Mouse (Mus musculus) MEL (cell line): ENCODE measurements at regions not wholly inside any gene's neighbourhood (a gene's known extent, or its start where the extent isn't known, plus 50 kb on each side); places are given as distances from the start of the nearest gene placed in this dataset.

Source experiments
- BHLHE40 ChIP-seq: IDR thresholded peaks from 2 replicates; pipeline ENCODE4 v1.6.1; 2012; ENCODE audit warnings: low read depth, mild to moderate bottlenecking, inconsistent platforms, low read length, improper control_type of control experiment, borderline replicate concordance
- CTCF ChIP-seq, 3 experiments: IDR thresholded peaks in 2 of 3; conservative IDR thresholded peaks in 1 of 3; 2 replicates each; pipeline ENCODE4 v1.5.1; 2011 to 2012; ENCODE audit warnings: low read length in 3 of 3, low read depth in 2 of 3, mild to moderate bottlenecking in 2 of 3, improper control_type of control experiment in 1 of 3, inconsistent platforms in 1 of 3, mixed read lengths in 1 of 3, moderate library complexity in 1 of 3; ENCODE audit not compliant: control insufficient read depth in 1 of 3, insufficient read depth in 1 of 3, poor library complexity in 1 of 3, severe bottlenecking in 1 of 3
- ETS1 ChIP-seq: IDR thresholded peaks from 2 replicates; pipeline ENCODE4 v1.6.1; 2012; ENCODE audit warnings: low read depth, mild to moderate bottlenecking, inconsistent platforms, low read length, improper control_type of control experiment, moderate library complexity
- HCFC1 ChIP-seq: IDR thresholded peaks from 2 replicates; pipeline ENCODE4 v1.6.1; 2012; ENCODE audit warnings: low read depth, mild to moderate bottlenecking, inconsistent platforms, low read length, improper control_type of control experiment, moderate library complexity
- POLR2A ChIP-seq, 2 experiments: IDR thresholded peaks; 2 replicates each; pipeline ENCODE4 v1.6.1; 2011 to 2012; ENCODE audit warnings: low read length in 2 of 2, mild to moderate bottlenecking in 2 of 2, control low read depth in 1 of 2, improper control_type of control experiment in 1 of 2, low read depth in 1 of 2, moderate library complexity in 1 of 2; ENCODE audit not compliant: control insufficient read depth in 1 of 2, insufficient read depth in 1 of 2, poor library complexity in 1 of 2
- POLR2AphosphoS2 ChIP-seq: IDR thresholded peaks from 2 replicates; pipeline ENCODE4 v1.6.1; 2011; ENCODE audit warnings: low read length, improper control_type of control experiment
- TAL1 ChIP-seq: IDR thresholded peaks from 2 replicates; pipeline ENCODE4 v1.6.1; 2012; ENCODE audit warnings: mild to moderate bottlenecking, inconsistent platforms, low read length, moderate library complexity, mixed read lengths
- USF2 ChIP-seq, 2 experiments: IDR thresholded peaks; 2 replicates each; pipeline ENCODE4 v1.6.1; 2011 to 2012; ENCODE audit warnings: improper control_type of control experiment in 2 of 2, low read length in 2 of 2, borderline replicate concordance in 1 of 2, inconsistent platforms in 1 of 2, low read depth in 1 of 2, mild to moderate bottlenecking in 1 of 2; ENCODE audit not compliant: insufficient read depth in 1 of 2
- ZC3H11A ChIP-seq: IDR thresholded peaks from 2 replicates; pipeline ENCODE4 v1.6.1; 2012; ENCODE audit warnings: low read depth, mild to moderate bottlenecking, inconsistent platforms, low read length, improper control_type of control experiment

DNA sequence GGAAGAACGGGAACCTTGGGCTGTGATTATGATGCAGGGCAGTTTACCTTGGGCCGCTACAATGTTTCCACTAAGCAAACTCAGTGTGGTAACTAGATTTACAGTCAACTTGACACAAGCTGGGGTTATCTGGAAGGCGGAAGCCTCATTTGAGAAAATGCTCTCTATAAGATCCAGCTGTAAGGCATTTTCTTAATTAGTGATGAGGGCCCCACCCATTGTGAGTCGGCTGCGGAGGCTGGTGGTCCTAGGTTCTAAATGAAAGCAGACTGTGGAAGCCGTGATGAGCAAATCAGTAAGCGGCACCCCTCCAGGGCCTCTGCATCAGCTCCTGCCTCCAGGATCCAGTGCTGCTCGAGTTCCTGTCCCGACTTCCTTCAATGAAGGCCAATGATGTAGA is 183.4 kb downstream of the Ly86 start:
- no peak for TF ChIP-seq ZC3H11A
- TF ChIP-seq CTCF (IDR thresholded peaks at IDR 0.05 in 2 of 3, conservative IDR thresholded peaks at IDR 0.05 in 1 of 3; ENCODE audit: control insufficient read depth in 1 of 3, insufficient read depth in 1 of 3, low read depth in 2 of 3, low read length in 3 of 3, poor library complexity in 1 of 3, severe bottlenecking in 1 of 3) = no peak
- TF ChIP-seq POLR2A (IDR thresholded peaks at IDR 0.05; ENCODE audit: control insufficient read depth in 1 of 2, insufficient read depth in 1 of 2, low read depth in 1 of 2, low read length in 2 of 2, poor library complexity in 1 of 2) = no peak
- no peak for TF ChIP-seq POLR2AphosphoS2
- TF ChIP-seq USF2 (IDR thresholded peaks at IDR 0.05; ENCODE audit: borderline replicate concordance in 1 of 2, insufficient read depth in 1 of 2, low read depth in 1 of 2, low read length in 2 of 2) = no peak
- no peak for TF ChIP-seq ETS1
- TF ChIP-seq HCFC1 = no peak
- TF ChIP-seq TAL1 = no peak
- no peak for TF ChIP-seq BHLHE40
